Mouse (Mus musculus): Measurements from ENCODE around the gene Pole3.
"Not testable (repeated sequence)": the region's sequence is repeated elsewhere in the genome, so short reads cannot be mapped to it uniquely, and the experiment has no call there.

The Pole3 gene

GRCm38 (mm10) chr4:62487172-62487571 lies 37.7 kb downstream of the Pole3 start:
- DNase-seq (ENCODE audit: low read depth, low spot score) = no peak

- DNase-seq (ENCODE audit: low read depth, low spot score) = no peak
Observed at GRCm38 (mm10) chr4:62486162-62486696, 38.6 kb downstream of the Pole3 start.

GRCm38 (mm10) chr4:62485450-62486161 lies 39.3 kb downstream of the Pole3 start:
- DNase-seq (ENCODE audit: low read depth, low spot score) = no peak

- DNase-seq (ENCODE audit: low read depth, low spot score) = no peak
Observed at GRCm38 (mm10) chr4:62484928-62485327, 39.9 kb downstream of the Pole3 start.

- DNase-seq (ENCODE audit: low read depth, low spot score) = no peak
Observed at GRCm38 (mm10) chr4:62480709-62481605, 43.9 kb downstream of the Pole3 start.

- peak; percentile 34 for DNase-seq (ENCODE audit: low read depth, low spot score)
Observed at GRCm38 (mm10) chr4:62479937-62480708, 44.7 kb downstream of the Pole3 start, which contains the start of gene Bspry. Gene Bspry (plus strand): TSS chr4:62480053.

GRCm38 (mm10) chr4:62479593-62479936 lies 45.3 kb downstream of the Pole3 start:
- not testable (repeated sequence) for DNase-seq (ENCODE audit: low read depth, low spot score)

GRCm38 (mm10) chr4:62477542-62478244 lies 47.2 kb downstream of the Pole3 start:
- no peak for DNase-seq (ENCODE audit: low read depth, low spot score)

GRCm38 (mm10) chr4:62475793-62476192 lies 49.1 kb downstream of the Pole3 start:
- DNase-seq (ENCODE audit: low read depth, low spot score) = no peak

GRCm38 (mm10) chr4:62475131-62475530 lies 49.7 kb downstream of the Pole3 start:
- no peak for DNase-seq (ENCODE audit: low read depth, low spot score)
